Mouse (Mus musculus) liver, embryonic 12.5 days (tissue): Measurements from ENCODE around the gene Adsl. TPM values are rescaled to one million over a fixed set of nuclear protein-coding genes. Genes with fewer than 3 reads are reported as not detected.
A peak's percentile ranks its signal among the peaks of the same experiment; 100 is the strongest.

Experiments
- ATAC-seq: fragments of 200-750 bp; cut with Nextera tagmentation; 2 replicates; pipeline ENCODE4 v1.8.0; 2017; ENCODE audit warnings: moderate number of reproducible peaks, mild to moderate bottlenecking, moderate library complexity
- H3K27ac ChIP-seq: fragments of 300-500 bp; sonication (generic); 2 replicates; pipeline ENCODE4 v1.5.1; 2016; ENCODE audit warnings: mild to moderate bottlenecking
- H3K27me3 ChIP-seq: fragments of 300-500 bp; sonication (generic); replicated peaks from 2 replicates; pipeline ENCODE4 v1.6.1; 2016; ENCODE audit warnings: mild to moderate bottlenecking, moderate library complexity
- H3K36me3 ChIP-seq: fragments of 300-500 bp; sonication (generic); 2 replicates; pipeline ENCODE4 v1.6.1; 2016; ENCODE audit warnings: mild to moderate bottlenecking, moderate library complexity
- H3K4me1 ChIP-seq: fragments of 300-500 bp; sonication (generic); 2 replicates; pipeline ENCODE4 v1.6.1; 2016
- H3K4me2 ChIP-seq: fragments of 300-500 bp; sonication (generic); 2 replicates; pipeline ENCODE4 v1.6.1; 2016; ENCODE audit warnings: mild to moderate bottlenecking, moderate library complexity
- H3K4me3 ChIP-seq: fragments of 300-500 bp; sonication (generic); 2 replicates; pipeline ENCODE4 v1.5.1; 2016; ENCODE audit warnings: mild to moderate bottlenecking, moderate library complexity
- H3K9ac ChIP-seq: fragments of 300-500 bp; sonication (generic); 2 replicates; pipeline ENCODE4 v1.6.1; 2016; ENCODE audit warnings: mild to moderate bottlenecking, moderate library complexity
- H3K9me3 ChIP-seq: fragments of 300-500 bp; sonication (generic); replicated peaks from 2 replicates; pipeline ENCODE4 v1.6.1; 2016; ENCODE audit warnings: mild to moderate bottlenecking, moderate library complexity
- WGBS: fragments of 180-500 bp; shearing (Covaris S2); methylation state at CpG from one replicate; pipeline ENCODE4 v1.1.7; 2016; ENCODE audit not compliant: insufficient replicate concordance; 5-methylcytosine and 5-hydroxymethylcytosine counted together
- microRNA-seq: library from miRNA; unstranded; fragments of <30 nt; microRNA quantifications from one replicate; pipeline ENCODE4, GENCODE M21; 2017
- polyA plus RNA-seq: library from polyadenylated mRNA; unstranded; fragments of >200 nt; fragmentation: Nextera tagmentation; extraction: Ambion mirVana; gene quantifications from 2 replicates; pipeline ENCODE4 v1.2.1, GENCODE M21; 2016

Adsl gene
- polyA plus RNA-seq, 1 experiment from 2014 or later: 181 TPM

GRCm38 (mm10) chr15:81012359-81012758 lies 64.1 kb downstream of the Adsl start:
- no peak overlapping the region for H3K27ac ChIP-seq
- H3K27me3 ChIP-seq: no peaks in the 10 kb centered on the region
- 75% methylated on average over 4 of the region's 4 CpGs for WGBS
- H3K36me3 ChIP-seq: peaks cover 90% of the 10 kb centered on the region
- no peak overlapping the region for H3K4me3 ChIP-seq
- H3K9me3 ChIP-seq: no peaks in the 10 kb centered on the region
- no peak for ATAC-seq
- H3K4me1 ChIP-seq: no peaks in the 10 kb centered on the region
- no peak overlapping the region for H3K9ac ChIP-seq
- no peak overlapping the region for H3K4me2 ChIP-seq

DNA sequence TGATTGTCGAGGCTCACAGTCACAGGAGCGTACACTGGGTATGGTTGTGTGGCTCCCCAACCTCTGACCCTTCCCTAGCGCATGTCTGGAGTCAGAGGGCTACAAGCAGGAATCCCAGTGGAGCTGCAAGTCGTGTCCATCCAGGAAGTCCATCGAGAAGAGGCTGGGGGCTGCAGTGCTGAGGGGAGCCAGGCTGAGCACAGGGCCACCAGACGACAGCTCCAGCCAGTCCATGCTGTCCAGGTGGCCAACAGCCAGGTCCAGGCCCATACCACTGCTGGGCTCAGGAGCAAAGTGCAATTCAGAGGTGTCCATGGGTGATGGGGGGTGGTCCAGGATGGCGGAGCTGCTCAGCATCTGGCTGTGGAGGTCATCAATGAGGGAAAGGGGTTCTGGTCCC lies 64.9 kb downstream of the Adsl start:
- H3K4me2 ChIP-seq: no peak overlapping the region
- WGBS: 76% methylated on average over 7 of the region's 7 CpGs

GRCm38 (mm10) chr15:81015068-81015744 lies 66.9 kb downstream of the Adsl start:
- Histone ChIP-seq H3K27me3 (no peaks in the 10 kb centered on the region), H3K9me3 (no peaks in the 10 kb centered on the region), H3K4me1 (no peaks in the 10 kb centered on the region), H3K4me3 (no peak overlapping the region), H3K27ac (no peak overlapping the region), H3K36me3 (peaks cover 95% of the 10 kb centered on the region), H3K4me2 (no peak overlapping the region), H3K9ac (no peak overlapping the region)
- 52% methylated on average over 5 of the region's 5 CpGs for WGBS
- no peak for ATAC-seq

More for the DNA sequence above, 64.9 kb downstream of the Adsl start:
- Histone ChIP-seq H3K27me3 (no peaks in the 10 kb centered on the region), H3K27ac (no peak overlapping the region), H3K36me3 (peaks cover 95% of the 10 kb centered on the region), H3K9ac (no peak overlapping the region), H3K4me1 (no peaks in the 10 kb centered on the region), H3K4me3 (no peak overlapping the region), H3K9me3 (no peaks in the 10 kb centered on the region)
- no peak for ATAC-seq

- WGBS: 79% methylated on average over 10 of the region's 10 CpGs
- H3K36me3 ChIP-seq: peaks cover 93% of the 10 kb centered on the region
- ATAC-seq: no peak
Observed at GRCm38 (mm10) chr15:81016488-81016887, 68.2 kb downstream of the Adsl start.

DNA sequence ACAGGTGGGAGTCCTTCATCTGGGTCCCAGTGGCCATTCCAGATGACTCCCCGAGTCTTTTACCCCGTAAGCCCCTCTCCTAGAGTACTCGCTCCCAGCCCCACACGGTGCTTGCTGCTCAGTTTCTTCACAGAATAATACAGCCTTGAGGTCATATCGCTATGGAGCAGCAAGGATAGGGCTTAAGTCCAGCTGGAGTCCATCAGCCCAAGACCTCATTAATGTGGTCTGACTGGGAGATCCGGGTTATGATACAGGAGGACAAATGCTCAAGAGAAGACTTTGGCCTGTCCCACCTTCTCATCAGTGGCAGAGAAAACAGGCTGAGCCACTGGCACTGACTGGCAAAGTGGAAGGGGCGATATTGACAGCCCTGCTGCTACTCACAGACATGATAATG lies 69.0 kb downstream of the Adsl start:
- H3K27ac ChIP-seq: no peak overlapping the region
- no peaks in the 10 kb centered on the region for H3K9me3 ChIP-seq
- no peak for ATAC-seq
- no peak overlapping the region for H3K9ac ChIP-seq
- H3K36me3 ChIP-seq: peaks cover 89% of the 10 kb centered on the region
- H3K4me2 ChIP-seq: no peak overlapping the region
- H3K4me1 ChIP-seq: peaks cover 18% of the 10 kb centered on the region
- no peak overlapping the region for H3K4me3 ChIP-seq
- 84% methylated on average over 7 of the region's 7 CpGs for WGBS
- H3K27me3 ChIP-seq: no peaks in the 10 kb centered on the region

More at GRCm38 (mm10) chr15:81016488-81016887, 68.2 kb downstream of the Adsl start:
- H3K27ac ChIP-seq: no peak overlapping the region
- peaks cover 10% of the 10 kb centered on the region for H3K4me1 ChIP-seq
- no peak overlapping the region for H3K4me2 ChIP-seq
- no peaks in the 10 kb centered on the region for H3K27me3 ChIP-seq
- no peaks in the 10 kb centered on the region for H3K9me3 ChIP-seq
- no peak overlapping the region for H3K9ac ChIP-seq
- no peak overlapping the region for H3K4me3 ChIP-seq

Small RNAs within 50 kb of the gene (microRNA-seq; reads per million reads assigned to microRNA genes)
- 39.7 reads per million, percentile 40 among the genes with 10 or more reads in this experiment for gene Mir5113

Other genes starting within 250 kb of the Adsl start
- gene Tnrc6b, start 237.2 kb upstream of the Adsl start, polyA plus RNA-seq: 32.2 and 33.0 TPM in 2 replicates
- 17.6 and 18.1 TPM in 2 replicates for gene Sgsm3, start 29.3 kb downstream of the Adsl start, polyA plus RNA-seq
- gene Mrtfa, start 242.3 kb downstream of the Adsl start, polyA plus RNA-seq: 8.0 and 8.7 TPM in 2 replicates